Mouse (Mus musculus): ENCODE measurements around the gene Dnase1l3.
"Not testable (repeated sequence)": the region's sequence is repeated elsewhere in the genome, so short reads cannot be mapped to it uniquely, and the experiment has no call there.

The Dnase1l3 gene

DNA sequence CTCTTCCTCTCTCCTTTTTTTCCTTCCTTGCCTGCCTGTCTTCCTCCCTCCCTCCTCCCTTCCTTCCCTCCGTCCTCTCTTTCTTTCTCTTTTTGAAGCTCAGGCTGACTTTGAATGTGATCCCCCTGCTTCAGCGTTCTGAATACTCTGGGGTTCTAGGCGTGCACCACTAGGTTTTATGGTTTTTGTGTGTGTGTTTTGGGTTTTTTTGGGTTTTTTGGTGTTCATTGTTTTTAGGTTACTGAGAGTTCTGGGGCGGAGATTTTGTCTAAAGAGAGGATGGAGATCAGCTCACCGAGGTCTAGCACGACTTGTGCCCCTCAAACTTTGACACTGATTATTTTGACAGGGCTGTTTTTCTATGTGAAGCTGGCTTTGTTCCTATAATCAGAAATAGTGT, 17.6 kb upstream of the Dnase1l3 start:
- DNase-seq (ENCODE audit: low read depth), result no peak

DNA sequence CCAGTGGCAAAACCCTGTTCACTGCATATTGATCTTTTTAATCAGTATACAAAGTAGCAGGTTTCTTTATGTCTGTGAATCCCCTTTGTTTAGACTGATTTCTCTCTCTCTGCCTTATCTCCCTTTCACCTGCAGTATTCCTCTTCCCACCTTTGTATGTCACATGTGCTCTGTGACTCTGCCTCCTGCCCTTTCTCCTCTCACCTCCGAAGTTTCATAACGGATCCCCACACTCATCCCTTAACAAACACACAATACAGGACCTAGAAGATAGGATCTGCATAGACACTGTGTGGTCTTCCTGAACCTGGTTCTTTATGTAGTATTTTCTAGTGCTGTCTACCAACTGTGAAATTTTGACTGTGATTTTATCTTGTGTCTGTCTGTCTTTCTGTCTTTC, 16.9 kb upstream of the Dnase1l3 start:
- DNase-seq (ENCODE audit: low read depth), result no peak

DNA sequence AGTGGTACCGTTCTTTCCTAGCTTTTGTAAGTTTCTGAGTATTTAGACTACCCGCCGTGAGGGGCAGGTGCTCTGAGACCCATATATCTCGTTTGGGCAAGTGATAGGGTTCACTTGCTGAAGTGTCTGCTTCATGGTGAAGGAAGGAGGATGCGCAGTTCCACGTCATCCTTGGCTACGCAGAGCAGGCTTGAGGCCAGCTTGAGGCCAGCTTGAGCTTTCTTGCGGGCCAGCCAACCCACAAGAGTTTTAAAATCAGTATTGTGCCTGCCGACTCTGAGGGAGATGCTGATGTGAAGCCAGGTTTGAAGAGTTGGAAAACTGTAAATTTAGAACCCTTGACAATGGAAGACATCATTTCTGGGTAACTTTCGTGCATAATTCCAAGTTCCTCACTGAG, 13.6 kb upstream of the Dnase1l3 start:
- DNase-seq (ENCODE audit: low read depth), result no peak

DNA sequence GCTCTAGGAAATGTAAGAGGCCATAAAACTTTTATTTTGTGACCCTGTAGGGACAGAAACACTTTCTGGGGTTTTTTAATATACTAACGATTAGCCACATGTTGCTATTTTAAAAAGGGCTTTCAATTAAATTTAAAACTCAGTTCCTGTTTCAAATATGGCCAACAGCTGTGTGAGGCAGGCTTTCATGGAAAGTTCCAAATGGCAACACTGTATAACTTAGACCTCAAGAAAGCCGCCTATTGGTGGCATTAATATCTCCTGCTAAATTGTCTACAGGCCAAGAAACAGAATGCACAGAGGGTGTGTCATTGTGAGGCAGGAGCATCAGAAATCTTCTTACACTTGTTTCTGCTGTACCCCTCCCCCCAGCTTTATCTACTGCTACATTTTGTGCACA, 13.1 kb upstream of the Dnase1l3 start:
- DNase-seq (ENCODE audit: low read depth), result no peak

DNA sequence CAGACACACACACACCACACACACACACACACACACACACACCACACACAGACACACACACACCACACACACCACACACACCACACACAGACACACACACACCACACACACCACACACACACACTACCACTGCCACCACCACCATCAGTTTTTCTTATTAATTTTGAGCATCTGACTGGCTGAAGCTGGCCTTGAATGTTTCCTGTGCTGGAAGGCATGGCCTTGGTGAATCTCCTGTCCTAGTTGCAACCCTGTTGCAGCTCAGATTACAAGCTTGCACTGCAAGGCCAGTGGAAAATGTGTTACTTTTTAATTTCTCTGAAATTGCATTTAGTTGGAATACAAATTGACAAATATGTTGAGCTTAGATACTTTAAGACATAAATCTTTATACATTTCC, 12.7 kb upstream of the Dnase1l3 start:
- DNase-seq (ENCODE audit: low read depth), result no peak

DNA sequence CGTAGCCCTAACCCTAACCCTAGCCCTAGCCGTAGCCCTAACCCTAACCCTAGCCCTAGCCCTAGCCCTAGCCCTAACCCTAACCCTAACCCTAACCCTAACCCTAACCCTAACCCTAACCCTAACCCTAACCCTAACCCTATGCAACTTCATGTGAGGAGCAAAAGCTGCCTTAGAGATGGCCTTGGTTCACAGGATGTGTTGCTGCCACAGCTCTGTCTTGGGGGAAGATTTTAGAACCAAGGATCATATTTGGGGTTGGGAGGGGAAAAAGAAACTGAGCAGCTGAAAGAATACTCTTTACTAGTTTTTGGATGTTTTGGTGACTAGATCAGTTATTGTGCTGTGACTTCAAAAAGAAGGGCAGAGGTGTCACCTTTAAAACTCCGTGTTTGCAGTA, 11.7 kb upstream of the Dnase1l3 start:
- not testable (repeated sequence) for DNase-seq (ENCODE audit: low read depth)

DNA sequence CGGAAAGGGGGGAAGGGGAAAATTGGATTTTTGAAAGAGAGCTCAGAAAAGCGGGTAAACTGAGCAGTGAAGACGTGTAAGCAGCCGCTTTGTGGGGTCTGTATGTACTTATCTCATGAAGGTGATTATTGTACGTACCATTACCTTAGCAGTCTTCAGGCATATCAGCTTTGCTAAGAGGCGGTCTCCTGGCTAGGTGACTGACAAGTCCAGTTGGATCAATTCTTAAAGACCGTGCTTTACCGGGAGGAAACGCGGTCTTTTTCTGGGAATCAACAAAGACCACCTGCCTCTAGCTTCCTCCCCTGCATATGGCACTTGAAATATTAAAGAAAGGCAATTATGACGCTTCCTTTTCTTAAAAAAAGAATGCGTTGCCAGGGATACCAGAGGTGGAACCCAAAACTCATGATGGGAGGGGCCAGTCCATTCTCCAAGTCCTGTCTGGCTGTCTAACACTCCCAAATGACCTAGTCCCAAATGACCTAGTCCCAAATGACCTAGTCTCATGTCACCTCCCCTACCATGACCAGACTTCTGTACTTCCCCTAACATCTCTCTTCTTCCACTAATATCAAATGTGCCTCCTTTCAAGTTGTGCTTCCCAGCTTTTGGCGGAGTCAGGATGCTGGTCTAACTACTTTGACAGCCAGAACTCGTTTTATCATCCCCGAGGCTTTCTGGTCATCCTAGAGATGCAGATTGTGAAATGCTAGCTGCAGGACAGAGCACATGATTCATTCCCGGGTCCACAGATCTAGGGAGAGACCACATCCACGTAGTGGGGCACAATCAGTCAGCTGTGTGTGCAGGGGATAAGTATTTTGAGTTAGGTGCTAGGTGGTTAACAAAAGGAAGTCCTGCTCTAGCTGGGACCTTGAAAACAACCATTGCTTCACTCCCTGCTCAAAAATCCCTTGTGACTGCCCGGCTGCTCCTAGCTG, 9.6 kb upstream of the Dnase1l3 start:
- DNase-seq (ENCODE audit: low read depth), result peak; percentile 14

DNA sequence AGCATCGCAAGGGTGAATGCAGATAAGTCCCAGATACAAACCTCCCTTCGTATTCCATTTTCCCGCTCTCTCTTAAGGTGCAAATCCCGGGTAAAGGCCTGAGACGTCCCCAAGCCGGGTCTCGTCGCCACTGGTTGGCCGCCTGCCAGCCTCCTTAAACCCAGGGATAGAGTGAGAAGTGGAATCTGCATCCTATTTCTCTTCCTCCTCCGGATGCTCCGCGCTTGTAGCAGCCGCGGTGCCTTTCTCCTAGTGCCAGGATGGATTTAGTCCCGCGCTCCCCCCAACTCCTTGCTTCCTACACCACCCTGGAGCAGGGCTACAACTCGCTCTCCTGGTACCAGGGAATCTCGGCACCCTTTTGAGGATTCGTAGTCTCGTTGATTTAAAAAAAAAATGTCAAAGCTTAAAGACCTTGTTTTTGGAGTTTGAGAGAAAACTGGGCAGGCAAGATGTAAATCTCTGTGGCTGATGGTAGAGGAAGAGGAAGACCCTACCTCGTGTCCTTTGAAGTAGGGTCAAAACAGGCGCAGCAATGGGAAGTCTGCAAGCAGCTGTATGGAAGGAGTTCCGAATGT, 8.8 kb upstream of the Dnase1l3 start:
- DNase-seq (ENCODE audit: low read depth), result no peak

DNA sequence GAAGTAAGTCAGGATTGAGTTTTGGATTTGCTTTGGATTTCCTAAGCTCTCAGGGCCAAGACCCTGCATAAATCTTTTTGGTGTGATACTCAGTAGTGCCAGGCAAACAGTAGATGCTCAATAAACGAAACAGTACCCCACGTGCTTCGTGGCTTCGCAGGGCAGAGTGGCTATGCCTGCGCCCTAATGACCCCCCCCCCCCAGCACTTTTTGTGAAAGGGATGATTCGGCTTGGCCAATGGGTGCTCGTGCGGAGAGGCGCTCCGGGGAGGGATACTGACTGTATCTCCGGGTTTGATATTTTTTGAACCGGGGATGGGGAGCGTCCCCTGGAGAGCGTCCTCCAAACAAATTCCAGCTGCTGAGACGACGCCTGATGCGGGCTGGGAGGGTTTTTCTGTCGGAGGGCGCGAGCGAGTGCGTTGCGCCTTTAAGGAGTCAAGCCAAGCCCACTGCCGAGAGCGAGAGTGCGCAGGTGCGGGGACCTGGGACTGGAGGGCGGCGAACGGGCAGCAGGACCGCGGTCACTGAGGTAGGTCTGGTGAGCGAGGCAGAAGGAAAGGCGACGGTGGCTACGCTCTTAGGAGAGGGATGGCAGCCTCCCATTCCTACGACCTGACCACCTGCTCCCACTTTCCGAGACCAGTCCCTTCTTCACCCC, 8.2 kb upstream of the Dnase1l3 start, which contains the start of gene Abhd6:
Gene Abhd6 (plus strand): TSS at position 471 of the 661 bp plus-strand sequence.
- DNase-seq (ENCODE audit: low read depth), result peak; percentile 88

DNA sequence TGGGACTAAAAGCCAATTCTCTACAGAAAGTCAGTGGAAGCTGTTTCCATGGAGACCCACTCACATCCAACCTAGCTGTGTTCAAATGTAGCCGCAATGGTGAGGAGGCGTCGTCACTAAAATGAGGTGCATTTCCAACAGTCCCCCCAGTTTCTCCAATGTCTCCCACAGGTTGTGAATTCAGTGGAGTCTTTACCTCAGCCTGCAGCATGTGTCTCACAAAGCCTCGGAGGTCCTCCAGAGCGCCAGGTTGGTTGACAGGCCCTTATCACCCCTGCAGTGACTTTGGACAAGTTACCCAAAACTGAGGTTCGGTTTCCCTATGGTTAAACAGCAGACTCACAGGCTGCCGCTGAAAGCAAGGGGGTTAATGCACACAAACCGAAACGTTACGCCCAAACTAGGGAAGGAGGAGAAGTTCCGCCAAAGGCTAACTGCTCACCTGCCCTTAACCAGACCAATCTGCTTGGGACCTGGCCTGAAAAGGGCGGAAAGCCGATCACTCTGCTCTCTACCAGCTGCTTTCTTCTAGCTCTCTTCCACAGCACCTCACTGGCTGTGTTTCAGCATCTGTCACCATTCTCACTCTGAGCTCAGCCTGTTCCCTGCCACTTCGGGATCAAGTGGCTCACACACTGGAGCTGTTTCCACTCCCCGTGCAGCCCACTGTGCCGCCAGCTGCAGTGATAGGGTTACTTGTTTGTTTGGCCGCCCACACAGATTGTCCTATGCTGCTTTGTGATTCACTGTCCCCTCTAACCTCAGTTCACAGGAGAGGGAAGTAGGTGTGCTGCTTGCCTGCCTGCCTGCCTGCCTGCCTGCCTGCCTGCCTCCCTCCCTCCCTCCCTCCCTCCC, 6.7 kb upstream of the Dnase1l3 start:
- peak; percentile 27 for DNase-seq (ENCODE audit: low read depth)

DNA sequence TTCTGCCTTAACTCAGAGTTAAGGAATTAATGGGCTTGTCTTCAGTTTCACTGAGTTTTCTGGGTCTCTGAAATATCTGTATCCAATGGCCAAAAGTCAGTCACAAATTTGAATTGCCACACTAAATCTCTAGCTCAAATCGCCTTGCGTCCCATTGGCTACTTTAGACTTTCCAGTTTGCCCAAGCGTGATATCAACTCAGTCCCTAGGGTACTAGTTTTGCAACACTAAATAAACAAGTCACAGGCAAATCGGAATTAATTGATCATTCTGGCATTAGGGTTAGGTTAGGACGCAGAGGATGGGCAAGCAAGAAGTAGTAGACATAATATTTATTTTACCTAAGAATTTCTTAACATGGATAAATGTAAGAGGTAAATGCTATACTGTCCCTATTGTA, 5.9 kb upstream of the Dnase1l3 start:
- no peak for DNase-seq (ENCODE audit: low read depth)

DNA sequence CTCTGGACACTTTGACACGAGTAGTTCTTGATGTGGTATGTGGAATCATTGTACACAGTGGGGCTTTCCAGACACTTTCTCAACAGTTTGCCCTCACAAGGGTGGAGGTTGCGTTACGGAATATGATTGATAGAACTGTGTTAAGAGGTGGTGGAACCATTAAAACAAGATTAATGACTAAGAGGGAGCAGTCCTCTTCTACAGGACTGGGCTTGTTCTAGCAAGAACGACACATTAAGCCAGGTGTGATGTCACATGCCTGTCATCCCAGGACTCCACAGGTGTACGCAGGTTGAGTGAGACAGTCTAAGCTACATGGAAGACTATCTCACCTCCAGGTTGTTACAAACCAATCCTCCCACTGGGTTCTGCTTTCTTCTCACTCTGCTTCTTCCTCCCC, 5.1 kb upstream of the Dnase1l3 start:
- DNase-seq (ENCODE audit: low read depth), result no peak

DNA sequence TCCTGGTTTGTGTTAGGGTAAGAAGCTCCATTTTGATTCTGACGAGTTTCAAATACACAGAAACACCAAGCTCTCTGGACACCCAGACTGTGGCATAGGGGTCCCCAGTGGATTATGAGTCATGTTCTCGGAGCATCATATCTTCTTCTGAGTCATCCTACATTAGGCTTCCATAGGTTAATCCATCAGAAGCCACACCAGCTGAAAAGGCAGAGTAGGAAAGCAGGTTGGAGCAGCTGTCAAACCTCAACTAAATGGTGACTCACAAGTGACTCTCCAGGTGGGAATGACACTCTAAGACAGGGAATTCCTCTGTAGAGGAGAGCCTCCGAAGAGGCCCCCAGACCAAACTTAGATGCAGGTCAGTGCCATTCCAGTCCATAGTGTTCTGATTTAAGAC, 4.7 kb upstream of the Dnase1l3 start:
- DNase-seq (ENCODE audit: low read depth), result no peak

DNA sequence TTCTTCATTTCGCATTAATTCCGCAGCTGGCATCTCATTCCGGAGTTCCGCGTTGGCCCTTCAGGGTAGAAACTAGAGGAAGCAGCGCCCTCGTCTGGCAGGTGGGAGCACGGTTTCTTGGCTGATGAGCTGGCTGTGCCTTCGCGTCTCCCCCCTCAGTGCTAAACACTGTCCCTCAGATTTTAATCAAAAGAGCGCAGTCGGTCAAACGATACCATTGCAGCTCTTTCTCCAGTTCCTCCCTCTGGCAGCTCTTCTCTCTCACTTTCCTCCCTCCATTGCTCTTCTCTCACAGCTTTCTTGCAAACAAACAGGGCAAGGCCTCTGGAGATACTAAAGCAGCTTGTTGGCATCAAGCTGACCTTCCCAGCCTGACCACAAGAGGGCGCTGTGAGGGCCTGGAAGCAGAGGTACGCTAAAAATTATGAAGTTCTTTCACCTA, 2.9 kb upstream of the Dnase1l3 start:
- DNase-seq (ENCODE audit: low read depth), result peak; percentile 97

DNA sequence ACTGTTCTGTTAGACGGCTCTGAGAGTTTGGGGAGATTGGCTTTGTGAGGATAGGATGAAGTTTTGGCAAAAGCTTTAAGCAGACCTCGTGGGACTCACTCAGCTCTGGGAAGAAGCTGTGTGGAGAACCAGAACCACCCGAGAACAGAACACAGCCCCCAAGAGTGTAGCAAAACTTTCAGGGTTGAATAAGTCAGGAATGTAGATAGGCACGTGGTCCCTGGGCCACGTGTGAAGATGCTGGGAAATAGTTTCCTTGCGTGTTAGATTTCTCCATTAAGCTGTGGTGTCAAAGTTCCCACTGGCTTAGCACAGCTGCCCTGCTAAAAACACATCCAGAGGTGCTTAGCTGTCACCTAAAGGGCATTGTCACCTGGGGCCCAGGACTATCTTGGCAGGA, 2.2 kb downstream of the Dnase1l3 start:
- no peak for DNase-seq (ENCODE audit: low read depth)

DNA sequence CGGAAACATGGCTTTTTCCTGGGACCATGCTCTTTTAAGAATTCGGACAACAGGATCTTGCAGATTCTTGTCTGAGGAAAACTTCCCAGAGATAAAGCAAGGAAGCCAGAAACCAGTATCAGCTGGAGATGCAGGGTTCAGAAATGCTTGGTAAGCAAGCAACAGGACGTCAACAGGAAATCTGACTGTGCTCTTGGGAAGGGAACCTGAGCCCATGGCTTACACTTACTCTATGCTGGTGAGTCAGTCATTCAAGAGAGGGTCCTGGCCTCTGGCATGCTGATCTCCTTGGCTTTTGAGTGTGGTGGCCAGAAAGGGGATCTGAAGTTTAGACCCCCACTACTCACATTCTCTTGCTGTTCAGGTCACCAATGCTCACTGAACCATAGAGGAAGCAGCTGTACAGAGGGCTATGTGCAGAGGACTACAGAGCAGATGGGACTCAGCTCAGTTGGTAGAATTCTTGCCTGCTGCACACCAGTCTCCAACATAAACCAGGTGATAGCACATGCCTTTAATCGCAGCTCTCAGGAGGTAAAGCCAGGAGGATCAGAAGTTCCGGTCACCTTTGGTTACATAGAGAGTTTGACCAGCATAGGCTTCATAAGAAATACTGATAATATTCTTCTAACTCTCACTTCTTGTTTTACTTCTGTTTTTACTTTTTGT, 3.1 kb downstream of the Dnase1l3 start:
- DNase-seq (ENCODE audit: low read depth), result peak; percentile 60

DNA sequence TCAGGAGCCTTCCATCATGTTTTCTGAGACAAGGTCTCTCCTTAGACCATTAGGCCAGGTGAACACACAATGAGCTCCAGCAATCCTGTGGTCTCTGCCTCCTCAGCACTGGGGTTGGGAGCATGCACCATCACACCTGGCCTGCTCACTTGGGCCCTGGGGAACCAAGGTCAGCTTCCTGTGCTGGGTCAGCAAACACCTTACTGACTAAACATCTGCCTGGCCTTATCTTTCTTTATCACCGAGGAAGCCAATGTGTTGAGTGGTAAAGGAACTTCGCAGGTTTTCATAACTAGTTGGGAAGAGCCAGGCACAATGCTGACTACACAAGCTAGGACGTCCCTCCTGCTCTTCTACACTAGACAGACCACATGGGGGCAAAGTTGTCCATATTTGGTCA, 4.4 kb downstream of the Dnase1l3 start:
- DNase-seq (ENCODE audit: low read depth), result peak; percentile 55

DNA sequence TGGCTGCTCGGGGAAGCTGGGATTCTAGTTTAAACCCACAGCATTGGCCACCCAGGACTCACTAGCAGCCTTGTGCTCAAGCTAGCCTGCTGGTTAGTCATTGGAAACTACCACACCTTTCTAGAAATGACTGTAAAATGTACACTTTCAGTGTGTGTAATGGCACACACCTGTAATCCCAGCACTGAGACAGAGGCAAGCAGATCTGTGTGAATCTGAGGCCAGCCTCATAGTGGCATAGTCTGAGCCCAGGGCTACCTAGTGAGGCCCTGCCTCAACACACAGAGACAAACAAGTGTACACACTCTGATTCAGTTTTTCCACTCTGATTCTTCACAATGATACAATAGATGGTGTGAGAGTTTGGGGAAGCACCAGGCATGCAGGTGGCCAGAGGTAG, 5.0 kb downstream of the Dnase1l3 start:
- peak; percentile 80 for DNase-seq (ENCODE audit: low read depth)

DNA sequence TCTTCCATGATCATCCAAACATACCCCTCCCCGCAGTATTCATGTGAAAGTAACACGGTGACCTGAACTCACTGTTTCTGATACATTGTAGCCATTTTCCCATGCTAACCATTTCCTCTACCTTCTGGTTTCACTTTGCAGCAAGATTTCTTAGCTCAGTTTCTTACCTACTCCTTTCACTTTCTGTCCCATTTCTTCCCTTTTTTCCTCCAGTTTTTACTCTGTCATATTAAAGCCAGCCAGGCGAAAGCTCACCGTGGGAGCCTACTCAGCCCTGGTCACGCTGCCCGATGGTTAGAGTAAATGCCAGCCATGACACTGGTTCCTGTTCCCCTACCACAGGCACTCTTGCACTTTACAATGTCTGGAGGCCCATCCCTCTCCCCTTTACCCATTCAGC, 7.5 kb downstream of the Dnase1l3 start:
- peak; percentile 61 for DNase-seq (ENCODE audit: low read depth)

DNA sequence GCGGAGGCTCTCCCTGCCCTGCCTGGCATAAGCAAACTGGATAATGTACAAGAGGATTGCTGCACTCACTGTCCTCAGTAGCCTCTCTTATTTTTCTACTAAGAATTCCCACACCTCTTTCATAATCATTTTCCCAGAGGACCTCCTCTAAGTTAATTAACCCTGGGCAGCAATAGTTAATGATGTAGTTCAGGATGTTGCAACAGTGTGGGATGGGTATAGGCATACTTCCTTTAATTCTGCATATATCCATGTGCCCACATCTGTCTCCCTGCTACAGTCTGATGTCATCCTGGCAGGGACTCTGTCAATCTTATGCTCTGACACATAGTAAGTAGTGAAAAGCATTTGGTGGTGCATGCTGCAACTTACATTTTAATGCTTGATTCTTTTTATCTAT, 13.1 kb downstream of the Dnase1l3 start:
- DNase-seq (ENCODE audit: low read depth), result no peak

DNA sequence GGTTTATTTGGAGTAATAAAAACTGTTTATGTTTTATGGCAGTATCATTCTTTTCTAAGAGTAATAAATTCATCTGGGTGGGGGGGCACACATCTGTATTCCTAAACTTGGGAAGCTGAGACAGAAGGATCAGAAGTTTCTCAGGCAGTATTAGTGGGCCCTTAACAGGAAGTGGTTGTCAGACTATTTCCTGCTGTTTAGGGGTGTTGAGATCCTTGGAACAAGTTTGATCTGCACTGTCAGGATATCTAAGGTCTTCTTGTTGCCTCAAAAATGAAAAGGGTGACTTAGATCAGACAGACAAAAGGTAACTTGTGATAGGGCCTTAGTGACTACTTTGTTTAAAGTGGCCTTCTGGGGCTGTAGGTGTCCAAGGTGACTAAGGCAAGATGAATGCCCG, 16.2 kb downstream of the Dnase1l3 start:
- peak; percentile 43 for DNase-seq (ENCODE audit: low read depth)

Data from induced T-regulatory cell, adult 2 months (primary cell).